Mouse (Mus musculus): ENCODE measurements around the gene Fam118a. TPM values are rescaled to one million over a fixed set of nuclear protein-coding genes. Genes with fewer than 3 reads are reported as not detected.

Gene Fam118a
- polyA plus RNA-seq, 1 experiment = 55.9 TPM

DNA sequence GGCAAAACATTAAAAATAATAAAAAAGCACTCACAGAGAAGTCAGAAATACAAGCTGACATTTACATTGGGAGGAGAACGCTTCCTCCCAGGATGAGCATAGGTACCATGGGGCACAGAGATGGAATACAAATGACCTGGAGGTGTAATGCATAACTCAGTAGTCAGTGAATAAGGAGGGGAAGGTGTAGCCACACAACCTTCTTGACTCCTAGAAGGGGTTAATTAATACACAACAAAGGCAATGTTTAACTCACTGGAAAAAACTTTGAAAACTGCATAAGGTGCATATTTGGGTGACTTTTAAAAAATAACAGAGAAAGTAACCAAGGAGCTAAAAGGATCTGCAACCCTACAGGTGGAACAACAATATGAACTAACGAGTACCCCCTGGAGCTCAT is 43.9 kb downstream of the Fam118a start:
- no peaks in the 10 kb centered on the region for H3K36me3 ChIP-seq (ENCODE audit: control insufficient read depth, insufficient read depth, low read length)
- no peaks in the 10 kb centered on the region for H3K27me3 ChIP-seq (ENCODE audit: control insufficient read depth, insufficient read depth, low read length)

DNA sequence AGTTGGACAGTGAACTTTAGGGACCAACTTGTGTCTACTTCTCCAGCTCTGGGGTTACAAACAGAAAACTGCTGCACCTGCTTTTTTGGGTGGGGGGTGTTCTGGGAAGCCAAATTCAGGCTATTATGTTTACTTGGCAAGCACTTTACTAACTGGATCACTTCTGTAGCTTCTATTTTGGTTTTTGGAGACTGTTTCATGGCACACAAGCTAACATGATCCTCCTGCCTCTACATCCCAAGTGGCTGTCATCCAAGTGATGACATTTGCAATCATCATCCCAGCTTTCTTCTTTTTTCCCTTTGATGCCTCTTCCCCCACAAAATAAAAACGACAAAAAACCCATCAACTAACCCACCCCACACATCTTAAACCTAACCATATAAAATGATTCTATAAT is 56.9 kb downstream of the Fam118a start:
- Histone ChIP-seq H3K36me3 (ENCODE audit: control insufficient read depth, insufficient read depth, low read length) (no peaks in the 10 kb centered on the region), H3K27ac (ENCODE audit: control insufficient read depth, insufficient read depth, low read depth, low read length) (no peak overlapping the region), H3K4me1 (ENCODE audit: control insufficient read depth, insufficient read depth, low read length) (no peaks in the 10 kb centered on the region), H3K27me3 (ENCODE audit: control insufficient read depth, insufficient read depth, low read length) (no peaks in the 10 kb centered on the region), H3K4me3 (ENCODE audit: control insufficient read depth, low read depth, low read length) (no peak overlapping the region)
- TF ChIP-seq CTCF (IDR thresholded peaks at IDR 0.05; ENCODE audit: control insufficient read depth, insufficient read depth, insufficient replicate concordance, low read depth, low read length) (no peak), POLR2A (IDR thresholded peaks at IDR 0.05; ENCODE audit: control insufficient read depth, low read depth, low read length) (no peak)

More for the DNA sequence above, 43.9 kb downstream of the Fam118a start:
- Histone ChIP-seq H3K27ac (ENCODE audit: control insufficient read depth, insufficient read depth, low read depth, low read length) (no peak overlapping the region), H3K4me3 (ENCODE audit: control insufficient read depth, low read depth, low read length) (no peak overlapping the region), H3K4me1 (ENCODE audit: control insufficient read depth, insufficient read depth, low read length) (no peaks in the 10 kb centered on the region)
- no peak for TF ChIP-seq POLR2A (IDR thresholded peaks at IDR 0.05; ENCODE audit: control insufficient read depth, low read depth, low read length)
- no peak for TF ChIP-seq CTCF (IDR thresholded peaks at IDR 0.05; ENCODE audit: control insufficient read depth, insufficient read depth, insufficient replicate concordance, low read depth, low read length)

Other genes starting within 250 kb of the Fam118a start
- 4.4 and 5.6 TPM in 2 replicates for gene Phf21b, start 172.9 kb upstream of the Fam118a start, polyA plus RNA-seq (2012; rRNA removed)
- 0.96 and 1.0 TPM in 2 replicates for gene Gm29666, start 108.9 kb upstream of the Fam118a start, polyA plus RNA-seq (2012; rRNA removed)
- 27.3 and 28.1 TPM in 2 replicates for gene Nup50, start 105.5 kb upstream of the Fam118a start, polyA plus RNA-seq (2012; rRNA removed)
- gene 5031439G07Rik, start 40.4 kb upstream of the Fam118a start, polyA plus RNA-seq (2012; rRNA removed) = 29.2 and 36.8 TPM in 2 replicates
- 1.1 and 1.2 TPM in 2 replicates for gene Upk3a, start 11.8 kb upstream of the Fam118a start, polyA plus RNA-seq (2012; rRNA removed)
- 22.2 and 25.1 TPM in 2 replicates for gene Smc1b, start 103.0 kb downstream of the Fam118a start, polyA plus RNA-seq (2012; rRNA removed)
- 29.6 and 31.0 TPM in 2 replicates for gene Ribc2, start 103.1 kb downstream of the Fam118a start, polyA plus RNA-seq (2012; rRNA removed)
- 11.7 and 12.4 TPM in 2 replicates for gene Fbln1, start 177.0 kb downstream of the Fam118a start, polyA plus RNA-seq (2012; rRNA removed)

All from testis, adult 2 months (tissue).